Mouse (Mus musculus): ENCODE results near the gene Gm20521. TPM values are rescaled to one million over a fixed set of nuclear protein-coding genes. Genes with fewer than 3 reads are reported as not detected.
A peak's percentile ranks its signal among the peaks of the same experiment; 100 is the strongest.

Gm20521 gene
- polyA plus RNA-seq, 1 experiment from 2014 or later, result 0.98 TPM

DNA sequence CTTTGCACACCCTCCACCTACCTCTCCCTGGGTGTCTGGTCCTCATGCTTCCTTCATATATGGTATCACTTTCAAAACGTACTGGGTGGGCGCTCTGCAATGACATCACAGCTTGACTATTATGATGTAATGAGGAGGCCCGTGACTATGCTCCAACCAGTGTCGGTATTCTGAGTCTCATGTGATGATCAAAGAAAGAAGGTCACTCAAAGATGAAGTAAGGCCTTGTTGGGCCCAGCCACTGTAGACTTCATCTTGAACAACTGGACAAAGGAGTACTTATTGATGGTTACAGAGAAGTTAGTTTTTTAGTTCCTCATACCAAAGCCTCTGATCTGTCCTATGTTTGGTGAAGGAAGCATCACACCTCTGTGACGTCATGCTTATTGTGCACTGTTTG, 12.4 kb upstream of the Gm20521 start, which contains the start of gene Homez:
Homez (minus strand) TSS at position 101 of the 400 bp plus-strand sequence.
- peaks cover 3% of the 10 kb centered on the region; the same call in 1 of the 2 replicates for H3K4me1 ChIP-seq (ENCODE audit: insufficient read depth, low read depth, low read length)
- DNase-seq (ENCODE audit: low spot score) (no peak), ATAC-seq (no peak)
- H3K4me3 ChIP-seq (ENCODE audit: low read depth, low read length), result no peak within 1 kb of the TSS
- no peaks in the 10 kb centered on the region for H3K36me3 ChIP-seq (ENCODE audit: insufficient read depth, low read length)
- no peak within 1 kb of the TSS for H3K4me2 ChIP-seq (replicated peaks; ENCODE audit: low read depth, low read length)
- no peaks in the 10 kb centered on the region for H3K27me3 ChIP-seq (replicated peaks; ENCODE audit: insufficient read depth, low read length)
- H3K27ac ChIP-seq (ENCODE audit: low read length), result no peak within 1 kb of the TSS
- no peaks in the 10 kb centered on the region for H3K9me3 ChIP-seq (ENCODE audit: low read length)
- WGBS, result 85% methylated on average over 5 of the region's 5 CpGs
- H3K9ac ChIP-seq (replicated peaks; ENCODE audit: low read depth), result no peak within 1 kb of the TSS
- no peak for TF ChIP-seq EP300 (IDR thresholded peaks at IDR 0.05)
- no peak for TF ChIP-seq CTCF (IDR thresholded peaks at IDR 0.05)

GRCm38 (mm10) chr14:54874165-54874564, 9.1 kb upstream of the Gm20521 start:
- H3K4me2 ChIP-seq (replicated peaks; ENCODE audit: low read depth, low read length), result no peak overlapping the region
- H3K9ac ChIP-seq (replicated peaks; ENCODE audit: low read depth), result no peak overlapping the region
- peaks cover 10% of the 10 kb centered on the region; the same call in 1 of the 2 replicates for H3K4me1 ChIP-seq (ENCODE audit: insufficient read depth, low read depth, low read length)
- DNase-seq (ENCODE audit: low spot score), result no peak
- ATAC-seq, result no peak
- WGBS, result 87% methylated on average over 3 of the region's 3 CpGs
- H3K27me3 ChIP-seq (replicated peaks; ENCODE audit: insufficient read depth, low read length), result no peaks in the 10 kb centered on the region
- H3K36me3 ChIP-seq (ENCODE audit: insufficient read depth, low read length), result no peaks in the 10 kb centered on the region
- H3K4me3 ChIP-seq (ENCODE audit: low read depth, low read length), result no peak overlapping the region
- TF ChIP-seq EP300 (IDR thresholded peaks at IDR 0.05) (no peak), CTCF (IDR thresholded peaks at IDR 0.05) (no peak)
- no peak overlapping the region for H3K27ac ChIP-seq (ENCODE audit: low read length)
- H3K9me3 ChIP-seq (ENCODE audit: low read length), result no peaks in the 10 kb centered on the region

- H3K9me3 ChIP-seq (ENCODE audit: low read length), result no peaks in the 10 kb centered on the region
- peak overlapping the region; percentile 98 for H3K4me2 ChIP-seq (replicated peaks; ENCODE audit: low read depth, low read length)
- H3K27ac ChIP-seq (ENCODE audit: low read length), result peak overlapping the region; percentile 83
- H3K9ac ChIP-seq (replicated peaks; ENCODE audit: low read depth), result peak overlapping the region; percentile 54
- ATAC-seq, result peak; percentile 39
- WGBS, result 3% methylated on average over 36 of the region's 36 CpGs
- no peaks in the 10 kb centered on the region for H3K36me3 ChIP-seq (ENCODE audit: insufficient read depth, low read length)
- TF ChIP-seq EP300 (IDR thresholded peaks at IDR 0.05), result no peak
- TF ChIP-seq CTCF (IDR thresholded peaks at IDR 0.05), result no peak
- peak; percentile 49 for DNase-seq (ENCODE audit: low spot score)
- H3K27me3 ChIP-seq (replicated peaks; ENCODE audit: insufficient read depth, low read length), result no peaks in the 10 kb centered on the region
- peaks cover 10% of the 10 kb centered on the region; the same call in 1 of the 2 replicates for H3K4me1 ChIP-seq (ENCODE audit: insufficient read depth, low read depth, low read length)
- peak overlapping the region; percentile 70 for H3K4me3 ChIP-seq (ENCODE audit: low read depth, low read length)
Observed at GRCm38 (mm10) chr14:54875844-54876538, 7.2 kb upstream of the Gm20521 start.

DNA sequence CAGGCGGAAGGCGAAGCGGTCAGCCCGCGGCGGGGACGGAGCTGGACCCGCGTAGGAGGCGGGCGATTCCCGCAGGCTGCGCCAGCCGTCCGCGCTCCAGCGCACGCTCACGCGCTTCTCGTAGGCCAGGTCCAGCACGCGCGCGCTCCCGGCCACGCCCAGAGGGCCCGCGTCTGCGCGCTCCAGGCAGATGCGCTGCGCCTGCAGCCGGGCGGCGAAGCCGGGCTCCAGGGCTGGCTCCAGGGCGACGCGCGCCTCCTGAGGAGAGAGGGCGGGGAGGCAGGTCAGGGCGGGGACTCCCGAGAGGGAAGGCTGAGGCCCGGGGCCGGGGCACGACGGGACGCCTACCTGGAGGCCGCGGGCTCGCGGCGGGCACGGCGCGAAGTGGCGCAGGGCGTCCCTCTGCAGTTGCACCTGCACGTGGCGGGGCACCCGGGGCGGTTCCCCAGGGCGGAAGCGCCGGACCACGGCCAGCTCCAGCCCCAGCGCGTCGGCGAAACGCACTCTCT, 6.6 kb upstream of the Gm20521 start:
- no peaks in the 10 kb centered on the region for H3K27me3 ChIP-seq (replicated peaks; ENCODE audit: insufficient read depth, low read length)
- H3K4me2 ChIP-seq (replicated peaks; ENCODE audit: low read depth, low read length), result peak overlapping the region; percentile 98
- H3K4me3 ChIP-seq (ENCODE audit: low read depth, low read length), result peak overlapping the region; percentile 70
- under 1% methylated on average over 53 of the region's 72 CpGs for WGBS
- peak overlapping the region; percentile 54 for H3K9ac ChIP-seq (replicated peaks; ENCODE audit: low read depth)
- H3K9me3 ChIP-seq (ENCODE audit: low read length), result no peaks in the 10 kb centered on the region
- DNase-seq (ENCODE audit: low spot score) (peak; percentile 93), ATAC-seq (peak; percentile 93)
- H3K4me1 ChIP-seq (ENCODE audit: insufficient read depth, low read depth, low read length), result peaks cover 10% of the 10 kb centered on the region; the same call in 1 of the 2 replicates
- no peak for TF ChIP-seq EP300 (IDR thresholded peaks at IDR 0.05)
- TF ChIP-seq CTCF (IDR thresholded peaks at IDR 0.05), result no peak
- no peaks in the 10 kb centered on the region for H3K36me3 ChIP-seq (ENCODE audit: insufficient read depth, low read length)
- peak overlapping the region; percentile 83 for H3K27ac ChIP-seq (ENCODE audit: low read length)

DNA sequence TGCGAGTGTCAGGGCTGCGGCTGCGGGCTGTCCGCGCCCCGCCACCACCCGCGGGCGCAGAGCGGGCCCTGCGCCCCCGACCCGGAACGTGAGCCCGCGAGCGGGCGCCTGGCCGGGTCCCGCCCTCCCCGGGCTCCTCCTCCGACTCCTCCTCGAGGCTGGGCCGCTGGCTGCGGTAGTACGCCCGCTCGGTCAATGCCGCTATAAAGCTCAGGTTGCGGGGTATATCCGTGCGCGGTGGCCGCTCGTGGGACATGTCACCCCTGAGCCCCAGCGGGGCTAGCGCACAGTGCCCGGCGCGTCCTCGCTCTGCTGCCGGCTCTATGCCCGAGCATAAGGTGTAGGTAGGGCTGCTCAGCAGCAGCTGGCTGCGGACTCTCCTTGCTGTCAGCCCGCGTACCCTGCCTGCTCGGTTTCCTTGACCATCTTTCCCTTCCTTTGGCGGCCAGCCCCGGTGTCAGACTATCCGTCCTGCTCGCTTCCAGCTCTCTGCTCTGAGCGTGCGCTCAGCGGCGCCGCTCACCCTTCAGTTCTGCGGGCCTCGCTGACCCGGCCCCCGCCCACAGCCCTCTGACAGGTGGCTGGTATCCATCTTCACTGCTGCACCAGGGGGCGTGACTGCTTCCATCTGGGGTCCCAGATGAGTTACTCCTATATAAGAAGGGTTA, 6.1 kb upstream of the Gm20521 start, which contains the start of gene Ppp1r3e:
Ppp1r3e (minus strand) TSS at position 503 of the 668 bp plus-strand sequence.
- peak; percentile 78 for ATAC-seq
- peak within 1 kb of the TSS; percentile 98 for H3K4me2 ChIP-seq (replicated peaks; ENCODE audit: low read depth, low read length)

More for the DNA sequence above, 6.1 kb upstream of the Gm20521 start, which contains the start of gene Ppp1r3e:
- H3K4me1 ChIP-seq (ENCODE audit: insufficient read depth, low read depth, low read length), result peaks cover 10% of the 10 kb centered on the region; the same call in 1 of the 2 replicates
- H3K36me3 ChIP-seq (ENCODE audit: insufficient read depth, low read length), result no peaks in the 10 kb centered on the region
- H3K9ac ChIP-seq (replicated peaks; ENCODE audit: low read depth), result peak within 1 kb of the TSS; percentile 54
- DNase-seq (ENCODE audit: low spot score), result peak; percentile 69
- no peak for TF ChIP-seq CTCF (IDR thresholded peaks at IDR 0.05)
- TF ChIP-seq EP300 (IDR thresholded peaks at IDR 0.05), result no peak
- 2% methylated on average over 44 of the region's 61 CpGs for WGBS
- H3K9me3 ChIP-seq (ENCODE audit: low read length), result no peaks in the 10 kb centered on the region
- H3K27me3 ChIP-seq (replicated peaks; ENCODE audit: insufficient read depth, low read length), result no peaks in the 10 kb centered on the region
- peak within 1 kb of the TSS; percentile 83 for H3K27ac ChIP-seq (ENCODE audit: low read length)
- H3K4me3 ChIP-seq (ENCODE audit: low read depth, low read length), result peak within 1 kb of the TSS; percentile 70

Data from lung, postnatal 0 days (tissue).